Mouse (Mus musculus) T-cell, adult 2 months (primary cell): Measurements from ENCODE around the gene Xrcc6.
A peak's percentile ranks its signal among the peaks of the same experiment; 100 is the strongest.
"Not testable (repeated sequence)": the region's sequence is repeated elsewhere in the genome, so short reads cannot be mapped to it uniquely, and the experiment has no call there.

ENCODE experiments used
- DNase-seq: peaks from one replicate; pipeline ENCODE4 v3.0.0; 2022; ENCODE audit warnings: low spot score

Xrcc6 gene

GRCm38 (mm10) chr15:81966062-81966829, 21.4 kb upstream of the Xrcc6 start:
- DNase-seq, result no peak

DNA sequence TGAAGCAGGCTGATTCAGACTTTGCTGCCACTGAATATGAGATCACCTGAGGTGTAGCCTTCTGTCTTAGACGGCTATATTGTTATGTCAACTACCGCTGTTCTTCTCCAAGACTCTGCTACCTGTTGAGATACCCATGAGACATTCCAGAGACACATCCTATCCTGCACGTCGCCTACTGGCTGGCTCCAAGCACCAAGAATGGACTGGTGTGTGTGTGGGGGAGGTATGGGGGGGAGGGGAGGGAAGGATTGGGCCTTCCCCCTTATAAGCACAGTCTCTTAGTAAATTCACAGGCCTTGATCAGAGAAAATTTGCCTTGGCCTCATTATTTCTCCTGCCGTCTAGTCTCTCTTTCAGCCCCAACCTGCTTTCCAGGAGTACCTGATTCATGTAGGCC, 19.8 kb upstream of the Xrcc6 start:
- DNase-seq, result no peak

DNA sequence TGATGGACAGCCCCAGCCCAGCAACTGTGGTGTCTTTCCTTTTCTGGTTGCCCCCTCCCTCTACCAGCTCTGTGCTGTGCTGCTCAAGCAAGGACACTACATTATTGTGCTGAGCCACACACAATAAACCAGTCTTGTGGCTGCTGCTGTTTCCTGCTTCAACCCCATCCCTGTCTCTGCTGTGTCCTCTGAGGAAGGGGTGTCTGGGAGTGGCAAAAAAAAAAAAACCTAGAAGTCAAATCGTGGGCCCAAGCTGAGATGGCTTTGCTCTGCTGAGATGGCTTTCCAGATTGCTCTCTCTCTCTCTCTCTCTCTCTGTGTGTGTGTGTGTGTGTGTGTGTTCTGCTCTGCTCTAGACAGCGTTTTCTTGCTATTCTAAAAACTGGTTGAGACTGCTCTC, 19.2 kb upstream of the Xrcc6 start:
- DNase-seq, result no peak

DNA sequence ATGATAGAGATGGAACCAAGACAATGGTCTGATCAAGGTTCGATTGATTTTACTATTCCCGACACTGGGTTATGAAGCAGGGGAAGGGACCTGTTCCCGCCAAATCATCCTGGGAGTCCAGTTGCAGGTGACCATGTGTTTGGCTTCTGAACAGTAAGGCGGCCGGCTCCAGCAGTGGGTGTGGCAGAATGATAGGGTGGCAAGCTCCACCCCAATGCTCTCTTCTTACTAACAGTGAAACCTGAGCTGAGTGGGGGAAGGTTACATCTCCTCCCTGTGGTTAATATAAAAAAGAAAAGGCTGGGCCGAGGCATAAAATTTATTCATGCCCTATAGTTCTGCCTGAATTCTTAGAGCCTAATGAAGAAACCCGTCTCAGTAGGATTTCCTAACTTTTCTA, 18.5 kb upstream of the Xrcc6 start:
- DNase-seq, result no peak

DNA sequence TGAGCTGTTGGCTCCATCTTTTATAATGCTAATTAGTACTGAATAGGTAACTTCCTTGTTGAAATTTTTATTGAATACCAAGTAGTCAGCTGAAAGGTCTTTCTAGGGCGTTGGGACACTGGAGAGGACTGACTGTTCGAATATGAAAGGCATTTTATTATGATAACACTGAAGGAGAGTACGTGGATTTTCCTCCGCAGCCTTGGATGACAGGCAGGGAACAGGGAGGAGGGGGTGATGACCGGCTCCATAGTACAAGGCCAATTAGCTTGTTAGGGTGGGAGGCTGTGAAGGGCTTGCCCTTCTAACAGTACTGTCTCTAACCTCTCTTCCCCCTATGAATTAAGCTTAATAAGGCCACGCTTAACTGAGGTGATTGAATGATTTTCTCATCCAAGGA, 18.0 kb upstream of the Xrcc6 start:
- DNase-seq, result not testable (repeated sequence)

DNA sequence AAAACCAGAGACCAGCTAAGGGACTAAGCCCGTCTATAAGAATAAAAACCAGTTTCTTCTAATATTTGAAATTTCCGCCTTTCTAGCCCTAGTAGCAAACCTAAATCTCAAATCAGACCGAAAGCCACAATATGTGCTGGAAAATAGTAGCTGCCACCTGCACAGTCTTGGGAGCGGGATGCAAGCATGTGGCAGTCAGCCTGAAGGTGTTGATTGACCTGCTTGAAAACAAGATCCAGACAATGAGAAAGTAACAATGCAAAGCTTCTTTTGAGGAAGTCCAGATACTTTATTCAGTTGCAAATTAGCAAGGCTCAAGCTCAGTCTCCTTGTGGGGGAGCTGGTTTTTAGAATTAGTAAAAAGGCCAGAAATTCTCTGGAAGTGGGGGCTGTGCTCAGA, 17.1 kb upstream of the Xrcc6 start:
- not testable (repeated sequence) for DNase-seq

- DNase-seq, result not testable (repeated sequence)
Measured at GRCm38 (mm10) chr15:81975156-81975555, 12.5 kb upstream of the Xrcc6 start.

- DNase-seq, result no peak
Measured at GRCm38 (mm10) chr15:81980321-81980720, 7.3 kb upstream of the Xrcc6 start, which contains the start of gene 1700029P11Rik. 1700029P11Rik (plus strand) TSS chr15:81980540.

- no peak for DNase-seq
Measured at GRCm38 (mm10) chr15:81982173-81982572, 5.5 kb upstream of the Xrcc6 start.

DNA sequence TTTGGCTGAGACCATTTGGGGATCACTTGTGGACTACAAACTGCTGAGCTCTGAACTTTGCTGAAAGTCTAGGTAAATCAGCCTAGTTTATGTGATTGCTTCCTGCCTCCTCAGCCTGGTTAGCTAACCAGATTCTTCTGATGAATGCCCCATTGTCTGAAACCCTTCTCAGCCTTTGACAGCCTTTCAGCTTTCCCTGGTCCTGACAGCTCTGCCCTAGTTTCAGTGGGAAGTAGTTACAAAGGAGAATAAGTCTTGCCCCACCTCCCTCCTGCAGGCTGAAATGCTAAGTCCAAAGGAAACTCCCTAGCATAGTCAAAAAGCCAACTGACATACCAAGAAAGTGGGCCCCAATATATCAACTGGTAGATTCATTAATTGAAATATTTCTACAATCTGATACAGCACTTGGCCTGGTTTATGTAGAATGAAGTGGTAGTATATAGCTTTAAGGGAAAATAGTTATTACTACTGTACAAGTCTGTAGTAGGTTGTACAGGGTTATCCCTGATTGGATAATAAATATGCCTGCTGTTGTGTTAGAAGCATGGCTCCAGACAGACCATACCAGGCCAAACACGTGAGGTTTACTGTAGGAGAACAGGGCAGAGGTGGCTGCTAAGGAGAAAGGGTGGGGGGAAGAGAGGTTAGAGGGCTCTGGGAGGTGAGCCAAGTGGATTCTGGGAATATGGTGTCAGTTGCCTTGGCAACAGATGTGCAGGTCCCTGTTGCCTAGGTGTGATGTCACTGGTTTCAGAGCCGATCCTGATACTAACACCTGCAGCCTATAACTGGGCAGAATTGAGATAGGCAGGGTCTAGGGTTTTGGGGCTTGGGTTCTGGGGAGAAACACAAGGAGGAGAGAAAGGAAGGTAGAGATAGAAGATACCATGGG, 2.1 kb upstream of the Xrcc6 start:
- DNase-seq, result no peak

DNA sequence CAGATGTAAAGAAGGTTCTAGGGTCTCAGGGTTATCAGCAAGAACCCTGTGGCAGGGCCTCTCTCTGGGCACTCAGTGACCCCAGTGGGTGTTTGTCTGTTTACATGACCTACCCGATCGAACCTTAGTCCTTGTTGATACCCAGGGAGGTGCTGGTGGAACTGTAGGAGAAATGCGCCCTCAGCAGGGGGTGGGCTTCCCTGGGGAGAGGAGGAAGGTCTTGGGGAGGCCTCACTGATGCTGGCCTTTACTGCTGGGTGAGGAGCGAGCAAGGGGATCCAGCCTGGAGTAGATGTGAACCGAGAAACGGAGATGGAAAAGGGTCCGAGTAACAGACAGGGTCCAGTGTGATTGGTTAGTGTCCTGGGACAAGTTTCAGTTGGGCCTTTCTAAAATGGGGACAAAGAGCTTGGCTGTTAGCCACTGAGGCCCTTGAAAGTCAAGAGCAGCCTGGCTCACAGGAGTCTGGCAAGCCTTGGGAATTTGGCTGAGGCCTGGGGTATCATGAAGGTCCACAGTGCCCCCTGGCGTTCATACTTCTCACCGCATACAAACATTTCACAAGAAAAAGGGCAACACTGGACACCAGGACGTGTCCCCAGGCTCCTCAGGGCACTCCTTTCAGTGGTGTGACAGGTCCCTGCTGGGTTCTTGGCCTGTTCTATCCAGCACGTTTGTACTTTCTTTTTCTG, 1.9 kb downstream of the Xrcc6 start:
- DNase-seq, result peak; percentile 52

GRCm38 (mm10) chr15:81990549-81990948, 2.9 kb downstream of the Xrcc6 start:
- no peak for DNase-seq

- DNase-seq, result no peak
Measured at GRCm38 (mm10) chr15:81993992-81994391, 6.4 kb downstream of the Xrcc6 start.

DNA sequence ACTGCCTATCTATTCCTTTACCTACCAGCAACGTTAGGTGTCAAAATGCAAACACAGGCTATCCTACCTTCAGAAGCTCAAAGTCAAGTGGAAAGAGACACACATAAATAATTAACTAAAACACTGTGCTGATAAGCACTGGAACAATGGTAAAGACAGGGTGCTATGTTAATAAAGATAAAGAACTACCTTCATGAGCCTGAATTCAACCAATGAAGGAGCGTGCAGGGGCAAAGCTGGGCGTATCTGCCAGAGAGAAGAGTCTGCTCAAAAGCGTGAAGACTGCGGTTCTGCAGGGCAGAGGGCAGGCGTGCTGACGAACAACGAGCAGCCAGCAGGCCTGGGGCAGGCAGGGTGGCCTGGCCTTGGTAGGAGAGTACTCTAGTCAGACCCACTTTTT, 16.6 kb downstream of the Xrcc6 start:
- DNase-seq, result no peak

GRCm38 (mm10) chr15:82011947-82012346, 24.3 kb downstream of the Xrcc6 start:
- no peak for DNase-seq

GRCm38 (mm10) chr15:82014745-82015391, 27.2 kb downstream of the Xrcc6 start:
- no peak for DNase-seq

- peak; percentile 26 for DNase-seq
Measured at GRCm38 (mm10) chr15:82015392-82016100, 27.9 kb downstream of the Xrcc6 start.

GRCm38 (mm10) chr15:82016101-82016808, 28.6 kb downstream of the Xrcc6 start:
- peak; percentile 98 for DNase-seq

GRCm38 (mm10) chr15:82016830-82017229, 29.2 kb downstream of the Xrcc6 start:
- no peak for DNase-seq

DNA sequence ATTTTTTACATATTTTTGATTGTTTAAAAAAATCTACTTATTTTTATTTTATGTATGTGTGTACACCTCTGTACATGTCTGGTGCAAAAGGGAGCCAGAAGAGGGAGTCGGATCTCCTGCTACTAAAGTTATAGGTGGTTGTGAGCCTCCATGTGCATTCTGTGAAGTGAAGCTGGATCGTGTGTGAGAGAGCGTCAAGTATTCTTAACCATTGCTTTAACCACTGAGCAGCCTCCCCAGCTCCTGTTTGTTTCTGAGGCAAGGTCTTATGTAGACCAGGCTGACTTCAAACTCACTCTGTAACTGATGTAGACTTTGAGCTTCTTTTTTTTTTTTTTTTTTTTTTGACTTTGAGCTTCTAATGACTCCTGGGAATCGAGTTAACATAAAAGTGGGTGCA, 29.8 kb downstream of the Xrcc6 start:
- no peak for DNase-seq

GRCm38 (mm10) chr15:82019288-82019687, 31.7 kb downstream of the Xrcc6 start:
- DNase-seq, result no peak
